Mouse (Mus musculus) ES-E14 (cell line): ENCODE results near the gene Cdc6.

Experiments used
- HCFC1 ChIP-seq: IDR thresholded peaks from 2 replicates; pipeline ENCODE4 v1.6.1; 2012; ENCODE audit warnings: low read length, inconsistent platforms, borderline replicate concordance; ENCODE audit not compliant: insufficient read depth
- ZC3H11A ChIP-seq: IDR thresholded peaks from 2 replicates; pipeline ENCODE4 v1.6.1; 2012; ENCODE audit warnings: low read depth, mild to moderate bottlenecking, inconsistent platforms, low read length, borderline replicate concordance
- ZNF384 ChIP-seq: IDR thresholded peaks from 2 replicates; pipeline ENCODE4 v1.6.1; 2012; ENCODE audit warnings: low read depth, low read length, inconsistent platforms

GRCm38 (mm10) chr11:98952111-98952510 is 44.5 kb downstream of the Cdc6 start:
- no peak for TF ChIP-seq HCFC1
- no peak for TF ChIP-seq ZC3H11A
- TF ChIP-seq ZNF384: peak; percentile 77
